Mouse (Mus musculus): ENCODE measurements around the gene Tex9.
A peak's percentile ranks its signal among the peaks of the same experiment; 100 is the strongest.
"Not testable (repeated sequence)": the region's sequence is repeated elsewhere in the genome, so short reads cannot be mapped to it uniquely, and the experiment has no call there.

Gene Tex9

DNA sequence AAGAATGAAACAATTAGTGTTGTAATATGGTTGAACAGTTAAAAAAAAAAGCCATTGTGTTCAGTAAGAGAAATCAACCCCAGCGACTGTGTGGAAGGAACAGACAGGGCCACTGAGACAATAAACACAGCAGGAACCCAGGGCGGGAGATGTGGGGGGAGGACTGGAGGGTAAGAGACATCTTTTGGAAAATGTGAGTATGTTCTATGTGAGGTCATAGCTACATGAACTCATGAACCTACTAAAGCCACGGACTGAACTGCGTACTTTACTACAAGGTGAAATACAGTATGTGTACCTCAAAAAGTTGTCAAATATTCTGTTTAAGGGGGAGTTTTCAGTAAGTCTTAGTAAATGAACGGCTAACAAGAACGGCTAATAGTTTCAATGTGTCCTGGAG is 14.7 kb downstream of the Tex9 start:
- DNase-seq, result no peak

DNA sequence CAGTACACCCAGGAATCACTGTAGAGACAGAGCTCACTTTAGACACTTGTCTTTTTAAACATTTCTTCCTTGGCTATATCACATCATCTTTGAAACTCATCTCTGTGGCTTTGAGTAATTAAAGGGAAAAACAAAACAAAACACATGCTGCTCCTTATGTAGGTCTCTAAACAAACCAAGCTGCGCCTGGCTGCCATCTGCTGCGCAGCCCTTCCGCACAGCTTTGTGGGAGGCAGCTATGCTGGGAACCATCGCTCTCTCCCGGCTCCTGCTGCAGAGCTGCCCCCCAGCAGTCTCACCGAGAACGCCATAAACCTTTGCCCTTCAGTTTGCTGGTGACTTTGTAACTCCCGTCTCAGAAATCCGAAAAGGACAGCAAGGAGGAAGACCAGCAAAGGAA is 16.5 kb downstream of the Tex9 start:
- no peak for DNase-seq

DNA sequence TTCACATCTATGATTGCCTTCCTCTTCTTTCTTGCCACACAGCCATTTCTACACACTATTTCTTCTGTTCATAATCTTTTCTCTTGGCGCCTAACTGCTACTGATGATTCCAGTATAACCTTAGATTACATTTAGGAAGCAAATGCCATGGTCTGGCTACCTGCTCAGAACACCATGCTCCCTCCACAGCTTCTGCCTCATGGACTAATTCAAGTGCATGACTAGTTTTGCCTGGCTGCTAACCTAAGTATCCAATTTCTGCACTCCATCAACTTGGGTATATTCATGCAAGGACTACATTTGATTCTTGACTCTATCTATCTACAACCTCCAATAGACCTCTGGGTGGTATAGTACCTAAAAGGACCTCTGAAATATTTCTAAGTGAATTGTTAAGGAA is 22.2 kb downstream of the Tex9 start:
- DNase-seq, result no peak

DNA sequence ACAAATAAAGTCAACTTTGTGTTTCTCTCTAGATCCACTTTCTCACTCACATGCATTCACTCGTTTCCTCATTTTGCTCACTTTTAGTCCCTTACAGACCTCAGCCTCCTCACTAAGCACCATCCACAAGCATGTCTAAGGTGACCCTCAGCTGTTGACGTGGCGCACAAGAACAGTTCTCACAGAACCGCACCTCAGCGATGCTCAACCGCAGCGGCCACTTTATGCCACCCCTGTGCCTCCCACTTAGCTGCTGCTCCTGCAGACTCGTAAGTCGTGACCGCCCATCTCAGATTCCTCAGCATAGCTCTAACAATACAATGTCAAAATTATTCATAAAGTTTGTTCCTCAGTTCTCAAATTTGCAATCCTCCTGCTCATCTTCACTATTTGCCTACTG is 23.4 kb downstream of the Tex9 start:
- no peak for DNase-seq

DNA sequence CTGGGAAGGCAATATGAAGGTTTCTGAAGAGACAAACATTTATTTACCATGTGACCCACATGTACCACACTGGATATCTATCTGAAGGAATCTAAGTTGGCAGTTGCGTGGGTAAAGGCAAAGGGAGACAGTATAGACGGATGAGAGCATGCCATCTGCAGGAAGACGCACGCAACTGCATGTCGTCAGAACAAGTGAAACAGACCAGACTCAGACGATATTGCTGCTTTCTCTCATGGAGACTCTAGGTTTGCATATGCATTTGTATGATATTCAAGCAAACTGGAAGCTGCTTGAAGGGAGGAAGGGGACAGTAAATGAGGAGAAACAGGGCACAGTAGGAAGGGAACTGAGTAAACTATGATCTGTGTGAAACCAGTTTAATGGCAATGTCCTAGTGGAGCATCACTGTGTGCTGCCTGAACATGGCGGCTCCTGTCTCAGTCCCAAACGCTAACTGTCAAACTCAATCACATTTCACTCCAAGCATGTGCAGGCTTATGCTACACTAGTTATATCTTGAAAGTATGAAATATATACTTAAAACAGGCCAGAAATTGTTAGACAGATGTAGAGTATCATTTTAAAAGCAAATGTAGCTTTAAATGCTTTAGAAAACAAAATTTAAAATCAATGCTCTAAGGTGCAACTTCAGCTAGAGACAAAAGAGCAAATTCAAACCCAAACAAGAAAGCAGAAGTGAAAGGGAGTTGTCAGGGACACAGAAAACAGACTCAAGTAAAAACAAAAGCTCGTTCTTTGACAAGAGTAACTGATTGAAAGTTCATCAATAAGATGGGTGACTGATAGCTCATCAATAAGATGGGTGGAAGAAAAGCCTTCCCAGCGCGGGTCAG is 24.2 kb downstream of the Tex9 start:
- peak; percentile 14 for DNase-seq

GRCm38 (mm10) chr9:72465754-72466181 is 26.2 kb downstream of the Tex9 start:
- no peak for DNase-seq

- DNase-seq, result no peak
Measured at GRCm38 (mm10) chr9:72464806-72465205, 27.2 kb downstream of the Tex9 start.

DNA sequence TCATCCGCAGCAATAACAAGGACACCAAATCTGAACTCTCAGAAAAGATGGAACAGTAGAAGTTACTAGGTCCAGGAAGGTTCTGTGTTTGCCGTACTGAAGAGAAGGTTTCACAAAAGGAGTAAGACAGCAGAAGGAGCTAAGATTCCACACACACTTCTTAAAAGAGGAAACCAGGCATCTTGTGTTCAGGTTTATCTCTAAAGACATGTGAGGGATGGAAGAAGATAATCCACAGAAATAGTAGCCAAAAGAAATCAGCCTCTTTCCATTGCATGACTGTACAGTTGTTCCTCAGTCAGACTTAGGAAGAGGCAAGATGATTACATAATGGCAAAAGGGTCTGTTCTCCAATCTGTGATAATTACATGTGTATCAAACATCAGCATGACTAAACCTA is 29.6 kb downstream of the Tex9 start:
- DNase-seq, result no peak

- no peak for DNase-seq
Measured at GRCm38 (mm10) chr9:72460767-72461166, 31.2 kb downstream of the Tex9 start.

GRCm38 (mm10) chr9:72459703-72460102 is 32.3 kb downstream of the Tex9 start:
- DNase-seq, result no peak

DNA sequence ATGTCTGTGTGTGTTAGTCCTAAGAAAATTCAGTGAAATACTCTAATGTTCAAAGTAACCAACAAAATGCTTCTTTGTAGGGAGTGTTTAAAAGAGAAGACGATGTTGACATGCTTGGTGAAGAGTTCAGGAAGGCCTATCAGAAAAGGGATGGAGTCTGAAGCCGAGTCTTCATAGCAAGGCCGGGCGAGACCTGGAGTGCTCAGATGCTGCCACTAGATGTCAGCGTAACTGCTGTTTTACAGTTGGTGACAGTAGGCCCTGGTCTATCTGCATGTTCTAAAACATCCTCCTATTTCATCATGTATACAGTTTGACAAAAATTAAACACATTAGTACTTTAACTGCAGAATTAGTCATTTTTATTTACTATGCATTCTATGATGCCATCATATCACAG is 33.8 kb downstream of the Tex9 start:
- DNase-seq, result peak; percentile 70

DNA sequence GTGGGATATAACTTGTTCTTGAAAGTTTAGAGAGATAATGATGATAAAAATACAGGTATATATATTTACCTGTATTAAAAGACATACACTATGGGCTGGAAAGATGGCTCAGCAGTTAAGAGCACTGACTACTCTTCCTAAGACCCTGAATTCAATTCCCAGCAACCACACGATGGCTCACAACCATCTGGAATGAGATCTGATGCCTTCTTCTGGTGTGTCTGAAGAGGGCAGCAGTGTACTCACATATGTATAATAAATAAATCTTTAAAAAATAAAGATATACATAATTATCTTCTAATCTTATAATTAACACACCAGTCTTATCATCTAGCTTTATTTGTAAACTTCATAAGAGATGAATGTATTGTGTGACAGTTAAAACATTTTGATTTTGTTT is 35.6 kb downstream of the Tex9 start:
- DNase-seq, result no peak

DNA sequence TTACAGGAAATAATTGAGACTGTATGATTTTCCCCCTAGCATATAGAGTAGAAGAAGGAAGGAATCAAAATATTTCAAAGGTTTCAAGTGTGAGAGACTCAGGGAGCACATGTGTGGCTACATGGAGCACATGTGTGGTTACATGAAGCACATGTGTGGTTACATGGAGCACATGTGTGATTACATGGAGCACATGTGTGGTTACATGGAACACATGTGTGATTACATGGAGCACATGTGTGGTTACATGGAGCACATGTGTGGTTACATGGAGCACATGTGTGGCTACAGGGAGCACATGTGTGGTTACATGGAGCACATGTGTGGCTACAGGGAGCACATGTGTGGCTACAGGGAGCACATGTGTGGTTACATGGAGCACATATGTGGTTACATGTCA is 37.7 kb downstream of the Tex9 start:
- DNase-seq, result not testable (repeated sequence)

GRCm38 (mm10) chr9:72451111-72451510 is 40.9 kb downstream of the Tex9 start:
- no peak for DNase-seq

GRCm38 (mm10) chr9:72450363-72450762 is 41.6 kb downstream of the Tex9 start:
- DNase-seq, result no peak

DNA sequence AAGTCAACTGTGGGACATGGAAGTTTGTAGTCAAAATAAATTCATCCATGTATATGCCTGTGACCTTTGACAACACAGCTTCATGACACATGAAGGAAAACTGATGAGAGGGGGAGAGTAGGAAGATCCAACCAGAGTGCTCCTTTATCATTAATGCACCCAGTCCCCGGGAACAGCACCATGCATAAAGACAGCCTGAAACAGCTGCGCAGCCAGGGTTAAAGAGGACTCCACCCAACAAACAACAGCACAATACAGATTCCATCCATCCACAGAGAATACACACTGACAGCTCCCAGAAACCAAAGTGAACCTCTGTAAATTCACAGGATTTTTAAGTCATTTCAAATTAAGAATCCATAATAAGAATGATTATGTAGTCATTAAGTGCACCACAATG is 42.2 kb downstream of the Tex9 start:
- no peak for DNase-seq

- peak; percentile 21 for DNase-seq
Measured at GRCm38 (mm10) chr9:72449367-72449766, 42.6 kb downstream of the Tex9 start.

DNA sequence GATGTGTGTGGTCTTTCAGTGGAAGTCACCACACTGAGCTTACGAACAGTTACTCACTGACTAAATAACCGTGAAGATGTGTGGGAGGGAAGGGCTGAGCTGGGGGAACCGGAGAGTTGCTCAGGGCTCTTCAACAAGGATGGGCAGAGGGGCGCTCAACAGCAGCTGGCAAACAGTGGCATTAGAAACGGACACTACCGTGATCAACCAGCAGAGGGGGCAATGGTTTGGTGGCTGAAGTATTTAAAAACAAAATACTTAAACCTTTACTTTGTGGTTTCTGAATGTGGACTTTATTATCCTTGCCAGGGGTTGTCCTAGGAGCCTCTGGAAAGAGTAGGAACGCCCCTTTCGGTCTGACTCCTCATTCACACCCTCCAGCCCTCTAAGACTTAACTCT is 44.0 kb downstream of the Tex9 start:
- peak; percentile 48 for DNase-seq

- no peak for DNase-seq
Measured at GRCm38 (mm10) chr9:72441927-72442715, 49.9 kb downstream of the Tex9 start.

- DNase-seq, result no peak
Measured at GRCm38 (mm10) chr9:72440948-72441926, 50.8 kb downstream of the Tex9 start.

GRCm38 (mm10) chr9:72440358-72440757 is 51.7 kb downstream of the Tex9 start:
- no peak for DNase-seq

- no peak for DNase-seq
Measured at GRCm38 (mm10) chr9:72438749-72439148, 53.3 kb downstream of the Tex9 start.

Measured in kidney, postnatal 14 days (tissue).